Mouse (Mus musculus) gonadal fat pad, adult 2 months (tissue): ENCODE measurements around the gene Bax. TPM values are rescaled to one million over a fixed set of nuclear protein-coding genes. Genes with fewer than 3 reads are reported as not detected.

ENCODE experiments used
- DNase-seq: peaks from one replicate; pipeline ENCODE4 v3.0.0-alpha.2; 2012; ENCODE audit warnings: low read depth
- polyA plus RNA-seq: library from polyadenylated mRNA; depleted of rRNA; stranded (reverse); fragments of >200 nt; gene quantifications from 2 replicates; pipeline ENCODE4 v1.2.3, GENCODE M21; 2012

Bax gene
- polyA plus RNA-seq, 1 experiment = 104 TPM

- DNase-seq = no peak
Measured at GRCm38 (mm10) chr7:45456721-45457203, 9.9 kb downstream of the Bax start.

GRCm38 (mm10) chr7:45455932-45456696, 10.6 kb downstream of the Bax start:
- no peak for DNase-seq

GRCm38 (mm10) chr7:45454971-45455370, 11.7 kb downstream of the Bax start:
- no peak for DNase-seq

- DNase-seq = no peak
Measured at GRCm38 (mm10) chr7:45451344-45451982, 15.2 kb downstream of the Bax start.

GRCm38 (mm10) chr7:45449974-45450373, 16.7 kb downstream of the Bax start:
- DNase-seq = no peak

- DNase-seq = no peak
Measured at GRCm38 (mm10) chr7:45447325-45447990, 19.2 kb downstream of the Bax start.

- DNase-seq = no peak
Measured at GRCm38 (mm10) chr7:45446589-45446988, 20.1 kb downstream of the Bax start.

GRCm38 (mm10) chr7:45443526-45444420, 22.9 kb downstream of the Bax start:
- DNase-seq = no peak

GRCm38 (mm10) chr7:45437521-45438276, 29.0 kb downstream of the Bax start, which contains the start of gene Ruvbl2:
Gene Ruvbl2 (minus strand): TSS chr7:45438096.
- DNase-seq = no peak

- no peak for DNase-seq
Measured at GRCm38 (mm10) chr7:45437046-45437445, 29.7 kb downstream of the Bax start.

GRCm38 (mm10) chr7:45436444-45436843, 30.3 kb downstream of the Bax start:
- no peak for DNase-seq

GRCm38 (mm10) chr7:45435038-45435437, 31.7 kb downstream of the Bax start:
- DNase-seq = no peak

GRCm38 (mm10) chr7:45434203-45435015, 32.3 kb downstream of the Bax start, which contains the start of gene Gys1:
Gene Gys1 (plus strand): TSS chr7:45434844.
- peak; percentile 99 for DNase-seq

GRCm38 (mm10) chr7:45433835-45434202, 32.9 kb downstream of the Bax start:
- no peak for DNase-seq

GRCm38 (mm10) chr7:45426556-45426955, 40.1 kb downstream of the Bax start:
- DNase-seq = no peak

- no peak for DNase-seq
Measured at GRCm38 (mm10) chr7:45421194-45421593, 45.5 kb downstream of the Bax start.

- DNase-seq = no peak
Measured at GRCm38 (mm10) chr7:45420615-45420919, 46.1 kb downstream of the Bax start, which contains the start of gene Lhb. Gene Lhb (plus strand): TSS chr7:45420820.

- no peak for DNase-seq
Measured at GRCm38 (mm10) chr7:45419859-45420614, 46.7 kb downstream of the Bax start.

- DNase-seq = no peak
Measured at GRCm38 (mm10) chr7:45417962-45418492, 48.7 kb downstream of the Bax start.
